Mouse (Mus musculus) natural killer cell, adult 2 months (primary cell): ENCODE measurements around the gene Ceacam9.

Experiments used
- DNase-seq, 2 experiments: peaks; one replicate each; pipeline ENCODE4 v3.0.0; 2022; ENCODE audit warnings: low spot score in 2 of 2

Gene Ceacam9

DNA sequence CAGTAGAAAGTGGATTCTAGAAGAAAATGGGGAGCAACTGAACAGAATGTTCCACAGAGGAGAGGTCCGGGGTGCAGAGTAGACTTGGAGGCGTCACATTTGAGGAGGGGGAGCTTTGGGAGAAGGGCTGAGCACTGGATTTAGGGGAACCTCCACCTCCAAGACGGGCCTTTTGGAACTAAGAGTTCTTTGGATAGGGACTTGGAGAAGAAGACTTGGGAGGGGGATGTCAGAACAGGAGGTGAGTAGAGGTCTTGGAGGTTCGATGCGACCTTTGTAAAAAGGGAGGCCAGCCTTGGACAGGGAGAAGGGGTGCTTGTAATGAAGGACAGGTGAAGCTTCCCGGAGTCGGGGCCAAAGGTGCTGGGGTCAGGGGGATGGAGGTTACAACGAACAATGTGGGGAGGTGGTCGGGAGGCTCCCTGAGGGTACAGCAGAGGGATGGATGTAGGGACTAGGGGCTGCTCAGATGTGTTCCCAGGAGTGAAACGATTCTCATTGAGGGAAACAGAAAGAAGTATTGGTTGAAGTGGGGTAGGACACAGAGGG, 17.4 kb downstream of the Ceacam9 start:
- no peak for DNase-seq

DNA sequence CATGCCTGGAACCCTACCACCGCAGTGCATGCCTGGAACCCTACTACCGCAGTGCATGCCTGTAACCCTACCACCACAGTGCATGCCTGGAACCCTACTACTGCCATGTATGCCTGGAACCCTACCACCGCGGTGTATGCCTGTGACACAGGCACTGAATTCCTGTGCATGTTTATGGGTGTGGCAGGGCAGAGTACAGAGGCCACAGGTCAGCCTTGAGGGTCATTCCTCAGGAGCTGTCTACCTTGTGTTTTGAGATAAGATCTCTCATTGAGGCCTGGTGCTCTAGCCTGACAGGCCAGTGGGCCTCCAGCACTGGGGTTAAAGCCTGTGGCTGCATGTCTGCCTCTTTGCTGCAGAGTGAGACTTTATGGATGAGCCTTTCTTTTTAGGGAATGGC, 23.6 kb downstream of the Ceacam9 start:
- DNase-seq = no peak

DNA sequence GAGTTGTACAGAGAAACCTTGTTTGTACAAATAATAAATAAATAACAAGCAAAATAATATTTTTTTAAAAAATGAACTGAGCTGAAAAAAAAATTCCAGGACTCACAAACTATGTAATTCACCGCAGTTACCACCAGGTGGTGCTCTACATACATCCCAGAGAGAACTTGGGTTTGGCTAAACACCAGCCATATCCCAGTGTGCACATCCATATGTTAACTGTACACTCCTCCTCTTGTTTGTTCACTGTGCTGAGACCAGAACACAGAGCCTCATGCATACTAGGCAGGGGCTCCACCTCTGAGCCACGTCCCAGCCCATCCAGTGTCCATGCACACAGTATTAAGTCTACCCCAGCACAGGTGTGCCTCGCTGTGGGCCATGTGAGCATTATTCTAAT, 24.4 kb downstream of the Ceacam9 start:
- DNase-seq = peak; percentile 21 to 39

DNA sequence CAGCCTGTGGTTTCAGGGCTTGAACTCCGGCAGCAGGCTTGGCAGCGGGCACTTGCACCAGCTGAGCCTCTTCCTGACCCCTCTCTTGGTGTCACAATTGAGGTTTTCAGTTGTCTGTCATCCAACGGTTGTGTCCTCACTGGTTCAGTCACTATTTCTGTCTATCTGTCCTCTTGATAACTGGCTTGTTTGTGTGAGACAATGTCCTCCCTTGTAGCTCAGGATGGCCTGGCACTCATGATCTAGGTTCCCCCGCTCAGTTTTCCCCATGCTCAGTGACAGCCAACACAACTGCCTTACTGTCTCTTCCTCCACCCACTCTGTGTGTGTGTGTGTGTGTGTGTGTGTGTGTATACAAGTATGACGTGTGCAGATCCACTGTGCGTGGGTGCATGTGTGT, 25.9 kb downstream of the Ceacam9 start:
- DNase-seq = no peak

DNA sequence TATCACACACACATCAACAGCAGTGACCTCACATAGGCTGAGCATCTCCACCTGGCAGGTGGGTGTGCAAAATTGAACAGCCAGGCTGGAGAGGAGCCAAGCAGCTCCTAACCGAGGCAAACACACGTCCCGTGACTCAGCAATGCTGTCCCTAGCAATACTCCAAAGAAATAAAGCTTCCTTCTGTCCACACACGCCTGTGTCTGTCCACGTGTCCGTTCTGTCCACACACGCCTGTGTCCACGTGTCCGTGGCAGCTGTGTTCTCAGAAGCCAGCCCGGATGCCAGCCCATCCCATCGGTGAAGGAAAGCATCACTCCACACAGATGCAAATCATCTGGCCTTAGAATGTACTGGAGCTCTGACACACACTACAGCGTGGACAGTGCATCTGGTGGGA, 30.3 kb downstream of the Ceacam9 start:
- DNase-seq = no peak

DNA sequence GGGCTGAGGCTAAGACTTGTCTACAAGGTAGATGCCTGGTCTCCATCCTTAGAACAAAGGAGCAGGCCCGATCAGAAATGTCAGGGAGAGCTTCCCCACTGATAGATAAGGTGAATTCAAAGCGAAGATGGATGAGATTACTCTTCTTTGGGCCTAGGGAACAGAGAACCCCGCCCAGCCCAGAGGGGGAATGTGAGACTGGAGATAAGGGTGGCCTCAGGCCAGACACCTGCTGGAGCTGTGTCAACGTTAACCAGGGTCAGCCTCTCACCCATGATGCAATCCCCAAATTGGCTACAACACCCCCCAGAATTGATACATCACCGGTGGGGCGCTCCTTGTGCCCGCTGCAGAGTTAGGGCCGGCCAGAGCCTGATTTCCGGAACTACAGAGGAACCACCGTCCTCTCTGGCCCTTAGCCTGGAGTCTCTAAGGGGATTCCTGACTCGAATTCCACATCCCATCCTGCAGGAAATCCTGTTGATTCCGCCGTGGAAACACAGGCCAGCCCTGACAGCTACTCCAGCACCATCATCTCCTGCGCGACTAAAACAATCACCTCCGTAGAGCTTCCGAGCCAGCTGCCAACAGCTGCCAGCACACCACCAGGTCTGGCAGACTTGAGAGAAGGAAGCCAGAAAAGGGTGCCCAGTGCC, 33.8 kb downstream of the Ceacam9 start:
- no peak for DNase-seq

DNA sequence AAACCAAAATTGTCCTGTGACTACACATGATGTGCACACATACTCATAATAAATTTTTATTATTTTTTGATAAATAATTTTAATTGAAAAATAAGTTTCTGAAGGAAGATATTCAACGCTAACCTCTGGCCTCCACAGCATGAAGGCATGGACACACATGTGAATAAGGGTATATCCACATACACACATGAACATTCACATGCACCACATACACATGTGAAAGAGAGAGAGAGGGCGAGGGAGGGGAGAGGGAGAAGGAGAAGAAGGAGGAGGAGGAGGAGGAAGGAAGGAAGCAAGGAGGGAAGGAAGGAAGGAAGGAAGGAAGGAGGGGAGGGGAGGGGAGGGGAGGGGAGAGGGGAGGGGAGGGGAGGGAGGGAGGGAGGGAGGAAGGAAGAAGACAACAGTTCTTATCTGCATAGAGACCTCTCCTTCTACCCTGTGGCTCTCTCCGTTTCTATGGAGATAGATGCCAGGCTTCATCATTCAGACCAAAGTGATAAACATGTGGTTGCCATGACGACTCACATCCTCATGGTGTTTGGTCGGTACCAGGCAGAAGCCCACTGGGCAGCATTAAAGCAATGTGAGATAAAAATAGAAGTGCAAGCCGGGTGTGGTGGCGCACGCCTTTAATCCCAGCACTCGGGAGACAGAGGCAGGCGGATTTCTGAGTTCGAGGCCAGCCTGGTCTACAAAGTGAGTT, 37.3 kb downstream of the Ceacam9 start:
- peak in 1 of 2 experiments; percentile 18 for DNase-seq

DNA sequence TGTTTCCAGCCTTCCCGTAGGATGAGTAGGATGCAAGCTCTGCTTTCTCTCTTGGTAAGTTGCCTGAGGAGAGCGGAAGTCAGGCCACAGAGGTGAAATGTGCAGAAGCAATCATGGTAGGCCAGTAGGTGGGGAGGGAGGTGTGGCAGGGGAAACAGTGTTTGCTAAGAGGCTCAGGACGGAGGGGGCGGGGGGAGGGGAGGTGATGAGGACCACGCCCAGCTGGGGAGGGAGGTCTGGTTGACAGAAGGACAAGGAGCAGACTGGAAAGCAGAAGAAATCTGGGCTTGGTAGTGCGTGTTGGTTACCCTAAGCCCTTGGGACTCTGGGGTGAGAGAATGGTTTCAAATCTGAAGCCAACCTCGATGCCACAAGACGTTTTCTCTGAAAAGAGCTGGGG, 38.6 kb downstream of the Ceacam9 start:
- no peak for DNase-seq

DNA sequence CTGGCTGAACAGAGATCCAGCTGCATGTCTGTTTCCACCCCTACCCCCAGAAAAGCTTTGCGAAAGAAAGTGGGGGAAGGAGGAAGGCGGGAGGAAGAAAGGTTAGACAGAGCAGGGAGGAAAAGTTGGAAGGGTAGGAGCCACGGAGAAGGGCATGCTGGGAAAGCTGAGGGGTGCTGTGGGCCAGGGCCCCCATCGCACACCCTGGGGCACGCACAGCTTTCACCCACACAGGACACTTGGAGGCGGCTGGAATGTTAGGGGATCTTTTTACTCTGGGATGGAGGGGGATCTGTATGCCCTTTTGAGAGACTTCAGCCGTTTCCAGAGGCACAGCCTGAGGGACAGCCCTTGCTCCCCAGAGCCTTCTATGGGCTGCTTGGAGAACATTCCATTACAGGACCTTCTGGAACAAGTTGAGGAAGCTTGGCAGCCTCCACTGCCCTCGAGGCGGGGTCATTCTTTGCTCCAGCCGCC, 39.3 kb downstream of the Ceacam9 start:
- no peak for DNase-seq

DNA sequence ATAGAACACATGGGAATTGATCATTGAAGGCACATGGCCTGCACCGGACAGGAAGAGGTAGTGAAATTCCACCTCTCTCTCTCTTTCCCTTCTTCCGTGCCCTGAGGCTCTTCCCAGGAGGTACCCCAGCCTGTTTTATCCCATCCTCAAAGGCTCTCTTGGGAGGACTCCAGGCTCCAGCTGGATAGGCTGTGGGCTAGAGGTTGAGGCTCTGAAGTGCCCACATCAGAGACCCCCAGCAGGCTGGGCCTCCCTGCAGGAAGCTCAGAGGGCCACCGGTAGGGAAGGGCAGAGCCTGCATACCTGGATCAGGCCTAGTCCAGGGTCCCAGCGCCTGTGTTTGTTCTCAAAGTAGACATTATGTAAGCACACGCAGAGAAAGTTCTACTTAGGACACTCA, 39.9 kb downstream of the Ceacam9 start:
- no peak for DNase-seq

DNA sequence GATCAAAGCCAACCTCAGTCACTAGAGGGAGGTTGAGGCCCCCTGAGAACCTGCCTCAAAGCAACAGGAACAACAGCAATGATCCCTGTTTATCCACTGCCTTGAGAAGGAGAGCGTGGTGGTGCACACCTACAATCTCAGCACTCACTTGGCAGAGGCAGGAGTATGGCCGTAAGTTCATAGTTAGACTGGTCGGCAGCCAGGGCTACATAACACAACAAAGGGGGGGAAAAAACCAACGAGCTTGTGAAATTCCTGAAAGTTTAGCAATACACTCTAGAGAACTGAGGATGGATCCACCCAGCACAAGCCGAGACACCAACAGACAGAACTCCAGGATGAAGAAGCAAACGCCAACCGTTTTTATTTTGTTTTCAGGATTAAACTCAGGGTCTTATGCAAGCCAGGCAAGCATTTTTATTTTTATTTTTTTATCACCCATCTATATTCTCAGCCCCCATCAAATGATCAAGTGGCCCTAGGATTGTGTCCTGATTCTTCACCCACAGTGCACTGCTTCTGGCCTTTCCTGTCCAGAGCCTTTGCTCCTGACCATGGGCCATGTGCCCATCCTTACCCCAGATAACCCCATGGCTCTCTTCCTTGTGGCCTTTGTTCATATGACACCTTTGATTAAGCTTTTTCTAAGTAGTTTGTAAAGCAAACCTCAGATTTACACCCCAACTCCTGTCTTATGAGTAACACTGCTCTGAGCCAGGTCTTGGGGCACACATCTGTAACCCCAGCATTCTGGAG, 41.9 kb downstream of the Ceacam9 start:
- no peak for DNase-seq

DNA sequence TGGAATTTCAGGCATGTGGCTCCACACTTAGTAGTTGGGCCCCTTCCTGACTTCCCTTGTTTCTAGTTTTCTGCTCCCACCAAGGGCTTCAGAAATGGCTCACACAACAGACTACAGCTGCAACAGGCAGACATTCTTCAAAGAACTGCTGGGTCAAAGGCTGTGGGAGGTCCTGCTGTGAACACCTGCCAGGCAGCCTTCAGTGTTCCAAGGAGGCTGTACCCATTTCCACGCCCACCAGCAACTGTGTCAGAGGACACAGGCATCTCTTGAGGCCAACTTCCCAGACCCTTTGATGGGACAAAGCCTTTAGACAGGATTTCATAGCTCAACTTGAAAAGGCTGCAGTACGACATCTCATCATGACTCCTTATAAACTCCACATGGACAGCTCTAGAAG, 44.7 kb downstream of the Ceacam9 start:
- DNase-seq = no peak
